Mouse (Mus musculus) ovary, postnatal 10 days (tissue): Measurements from ENCODE around the gene Afmid.

Source experiments
- DNase-seq: peaks from one replicate; pipeline ENCODE4 v3.0.0; 2022; ENCODE audit warnings: low spot score

Gene Afmid

DNA sequence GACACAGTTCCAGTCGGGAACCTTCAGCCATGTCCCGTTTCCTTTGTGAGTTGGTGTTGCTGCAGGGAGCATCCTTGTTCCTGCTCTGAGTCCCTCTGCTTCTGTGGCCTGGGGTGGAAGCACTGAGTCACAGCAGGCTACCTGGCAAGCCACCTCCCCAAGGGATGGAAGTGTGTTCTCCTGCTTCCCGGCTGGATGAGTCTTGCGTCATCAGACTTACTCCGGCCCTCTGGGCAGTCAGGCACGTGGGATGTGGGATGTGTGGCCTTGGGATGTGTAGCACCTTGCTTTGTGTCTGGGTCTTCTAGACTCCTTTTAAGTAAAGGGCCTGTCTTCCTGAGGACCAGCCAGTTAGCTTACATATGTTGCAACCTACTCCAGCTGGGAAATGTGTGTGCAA is 54.0 kb downstream of the Afmid start:
- DNase-seq: no peak

DNA sequence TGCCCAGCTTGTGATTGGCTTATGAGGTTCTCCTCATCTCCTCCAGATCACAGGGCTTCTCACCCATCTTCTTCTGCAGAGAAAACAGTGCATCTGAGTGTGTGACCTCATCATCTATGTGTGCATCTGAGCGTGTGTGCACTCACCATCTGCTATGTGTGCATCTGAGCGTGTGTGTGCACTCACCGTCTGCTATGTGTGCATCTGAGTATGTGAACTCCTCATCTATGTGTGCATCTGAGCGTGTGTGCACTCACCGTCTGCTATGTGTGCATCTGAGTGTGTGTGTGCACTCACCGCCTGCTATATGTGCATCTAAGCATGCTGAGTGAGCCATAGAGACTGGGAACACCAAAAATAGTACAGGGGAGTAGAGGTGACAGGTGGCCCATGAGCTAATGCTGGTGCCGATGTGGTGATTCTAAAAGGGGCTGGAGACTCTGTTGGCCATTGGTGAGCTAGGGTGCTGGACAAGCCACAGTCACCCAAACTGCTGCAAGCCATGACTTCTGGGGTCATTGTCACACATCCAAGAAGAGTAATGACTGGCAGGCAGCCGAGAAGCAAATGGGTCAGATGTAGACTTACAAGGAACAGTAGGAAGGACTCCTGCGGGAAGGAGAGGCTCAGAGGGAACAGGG is 54.7 kb downstream of the Afmid start:
- no peak for DNase-seq

DNA sequence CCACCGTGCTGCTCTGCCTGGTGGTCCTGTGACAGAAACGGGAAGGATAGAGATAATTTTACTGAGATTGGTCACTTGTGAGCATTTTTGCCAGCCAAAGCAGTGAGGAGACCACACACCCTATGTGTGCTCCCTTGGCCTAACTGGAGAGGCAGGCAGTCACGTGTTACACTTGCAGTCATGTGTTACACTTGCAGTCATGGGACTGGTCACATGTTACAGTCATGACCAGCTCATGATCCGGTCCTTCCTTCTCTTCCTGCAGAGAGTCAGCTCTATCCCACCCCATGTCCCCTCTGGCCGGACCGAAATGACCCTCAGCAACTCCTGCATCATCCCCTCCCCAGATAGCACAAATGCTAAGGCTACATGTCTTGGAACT is 55.2 kb downstream of the Afmid start:
- no peak for DNase-seq

DNA sequence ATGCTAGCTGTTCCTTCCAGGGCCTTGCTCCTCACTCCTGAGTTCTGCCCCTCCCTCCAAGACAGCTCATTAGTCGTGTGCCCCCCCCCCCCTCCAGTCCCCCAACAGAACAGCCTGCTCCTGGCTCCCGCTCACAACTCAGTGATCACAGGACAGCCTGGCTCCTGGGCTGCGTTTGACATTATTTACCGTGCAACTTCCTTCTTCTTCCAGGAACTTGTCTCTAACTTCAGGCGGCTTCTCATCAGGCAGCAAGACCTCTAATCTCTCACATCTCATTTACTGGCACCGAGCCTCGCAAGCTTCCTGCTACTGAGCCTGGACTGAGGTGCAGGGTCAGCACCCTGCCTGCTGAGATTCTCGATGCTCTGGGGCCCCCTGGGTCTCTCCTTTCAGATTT is 56.1 kb downstream of the Afmid start:
- DNase-seq: no peak

DNA sequence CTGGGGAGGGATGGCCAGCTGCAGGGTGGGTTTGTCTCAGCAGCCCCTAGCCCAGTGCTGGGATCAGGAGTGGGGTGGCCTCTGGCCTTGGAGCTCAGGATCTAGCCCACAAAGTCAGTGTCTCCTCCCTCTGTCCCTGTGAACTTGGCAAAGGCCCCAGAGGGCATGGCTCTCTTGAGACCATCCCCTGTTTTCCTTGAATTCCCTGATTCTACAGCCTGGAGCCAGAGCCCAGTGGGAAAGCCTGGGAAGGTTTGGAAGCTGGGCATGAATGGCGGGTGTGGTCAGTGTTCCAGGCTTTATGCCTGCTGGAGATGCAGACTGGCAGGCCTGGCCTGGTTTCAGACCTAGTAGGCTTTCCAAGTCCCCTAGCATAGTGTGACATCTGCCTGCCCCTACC is 56.5 kb downstream of the Afmid start:
- no peak for DNase-seq

DNA sequence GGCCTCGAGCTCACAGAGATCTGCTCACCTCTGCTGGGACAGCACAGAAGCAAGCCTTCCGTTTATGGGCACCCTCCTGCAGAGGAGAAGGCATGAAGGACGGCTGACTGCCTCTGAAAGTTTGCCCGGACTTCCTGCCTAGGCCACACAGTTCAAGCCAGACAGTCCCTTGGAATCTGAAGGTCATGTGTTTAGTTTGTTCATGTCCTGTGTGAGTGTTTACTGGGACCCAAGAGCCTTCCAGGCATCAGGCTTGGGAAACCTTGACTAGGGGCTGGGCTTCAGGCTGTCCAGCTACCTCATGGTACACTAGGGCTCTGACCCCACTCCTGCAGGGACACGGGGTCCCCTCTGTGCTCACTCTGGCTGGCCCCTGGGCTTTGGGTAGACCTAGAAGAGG is 60.3 kb downstream of the Afmid start:
- DNase-seq: no peak

DNA sequence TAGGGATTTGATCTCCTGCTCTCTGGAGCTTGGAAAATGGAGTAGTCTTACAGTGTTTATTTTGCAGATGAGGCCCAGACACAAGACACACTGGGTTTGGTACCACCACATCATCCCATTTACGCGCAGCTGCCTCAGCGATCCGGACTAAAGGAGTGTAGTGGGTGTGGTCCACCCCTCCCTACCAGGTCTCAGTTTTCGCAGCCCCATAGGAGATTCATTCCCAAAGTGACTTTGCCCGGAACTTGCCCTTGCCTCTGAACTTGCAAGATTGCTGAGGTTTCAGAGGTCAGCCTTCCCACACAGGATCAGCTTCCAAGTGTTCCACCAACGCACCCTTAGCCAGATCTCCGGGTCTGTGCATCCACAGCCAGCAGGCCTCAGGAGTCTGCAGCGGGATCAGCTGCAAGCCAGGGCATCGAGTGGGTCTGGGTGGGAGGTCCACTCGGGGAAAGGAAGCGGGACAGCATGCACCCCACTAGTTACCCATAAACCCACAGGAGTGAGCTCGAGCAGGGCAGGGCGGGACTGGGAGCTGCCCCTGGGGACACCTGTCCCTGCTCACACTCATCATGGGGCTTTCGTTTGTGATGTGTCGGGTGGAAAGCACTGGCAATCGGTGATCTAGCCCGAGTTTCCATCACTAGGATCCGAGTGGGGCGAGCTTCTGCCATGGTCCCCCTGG is 62.6 kb downstream of the Afmid start:
- no peak for DNase-seq

DNA sequence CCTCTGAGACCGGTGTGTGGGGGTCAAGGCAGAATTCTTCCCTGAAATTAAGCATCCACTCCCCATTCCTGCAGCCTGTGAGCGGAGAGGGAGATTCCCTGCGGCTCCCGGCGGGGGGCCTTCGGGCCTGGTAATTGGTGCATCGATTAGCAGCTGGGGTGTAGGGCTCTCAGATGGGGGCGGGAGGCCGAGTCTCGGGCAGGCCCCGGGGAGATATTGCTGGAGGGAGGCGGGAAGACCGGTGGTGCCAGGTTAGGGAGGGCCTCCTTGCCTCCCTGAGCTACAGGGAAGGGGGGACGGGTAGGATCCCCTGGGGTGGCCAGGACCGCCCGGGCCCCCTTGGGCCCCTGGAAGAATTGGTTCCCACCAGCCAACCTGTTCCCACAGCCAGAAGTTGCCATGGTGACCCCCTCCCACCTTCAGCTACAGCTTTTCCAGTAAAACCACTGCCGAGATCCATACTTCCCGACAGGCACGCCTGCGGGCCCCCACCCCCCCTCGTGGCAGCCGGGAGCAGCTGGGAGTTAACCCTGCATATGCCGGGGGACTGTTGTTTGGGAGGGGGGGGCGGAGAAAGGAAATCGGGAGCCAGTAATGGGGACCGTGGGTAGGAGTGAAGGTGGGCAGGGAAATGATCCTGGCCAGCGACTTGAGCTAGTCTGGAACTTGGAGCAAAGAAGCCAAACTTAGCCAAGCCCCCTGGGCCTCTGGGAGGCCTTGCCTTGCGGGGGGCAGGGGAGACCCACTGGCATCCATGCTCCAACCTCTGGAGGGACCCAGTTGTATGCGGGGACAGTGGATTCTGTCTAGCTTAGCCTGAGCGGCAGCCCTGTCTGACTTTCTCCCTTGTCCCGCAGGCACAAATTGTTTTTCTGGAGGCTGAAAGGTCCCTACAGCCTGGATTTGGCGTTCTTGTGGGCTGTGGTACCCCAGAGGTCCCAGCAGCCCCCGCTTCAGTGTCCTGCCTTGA is 63.4 kb downstream of the Afmid start:
- DNase-seq: no peak
